Mouse (Mus musculus): Measurements from ENCODE around the gene Hpd. TPM values are rescaled to one million over a fixed set of nuclear protein-coding genes. Genes with fewer than 3 reads are reported as not detected.

Gene Hpd
- total and polyA plus RNA-seq, 3 experiments: 0.20 TPM; not detected in 2

- no peaks in the 10 kb centered on the region for H3K9me3 ChIP-seq (replicated peaks; ENCODE audit: low read length)
- in situ Hi-C loops (cut with MboI; ENCODE audit: low pct_ligation_motif_present, low pct_unique_long_range_greater_than_20kb, low sequenced_read_pairs) (no loop called here), dilution Hi-C loops (cut with MboI; ENCODE audit: extremely low pct_ligation_motif_present, extremely low pct_unique_long_range_greater_than_20kb, low sequenced_read_pairs) (no loop called here)
- H3K27ac ChIP-seq (ENCODE audit: insufficient read depth, low read depth): peak overlapping the region; percentile 99
- peaks cover 40% of the 10 kb centered on the region for H3K79me2 ChIP-seq (replicated peaks; ENCODE audit: control insufficient read depth, extremely low read depth, insufficient read depth, poor library complexity, severe bottlenecking)
- H3K4me2 ChIP-seq (ENCODE audit: insufficient read depth, low read depth, poor library complexity, severe bottlenecking): peak overlapping the region; percentile 92
- H3K27me3 ChIP-seq (replicated peaks): no peaks in the 10 kb centered on the region
- H3K9ac ChIP-seq (ENCODE audit: insufficient read depth, low read depth): peak overlapping the region; percentile 100
- DNase-seq (ENCODE audit: extremely low read depth): no peak
- TF ChIP-seq ZC3H11A (IDR thresholded peaks at IDR 0.05; ENCODE audit: low read depth, low read length) (no peak), NELFE (IDR thresholded peaks at IDR 0.05; ENCODE audit: low read depth, low read length) (0 out of 2 replicates have a peak, but pooled peaks have one; percentile 3), MAFK (IDR thresholded peaks at IDR 0.05; ENCODE audit: insufficient replicate concordance, low read length) (0 out of 2 replicates have a peak, but pooled peaks have one; percentile 1)
- peaks cover 10 to 51% of the 10 kb centered on the region in 2 experiments for H3K4me1 ChIP-seq (ENCODE audit: control insufficient read depth in 1 of 2, insufficient read depth in 2 of 2)
- H3K4me3 ChIP-seq (replicated peaks in 1 of 3; ENCODE audit: low read depth in 2 of 3, low read length in 2 of 3, poor library complexity in 1 of 3): peak overlapping the region; percentile 30 to 86 (median 76)
- H3K36me3 ChIP-seq (replicated peaks in 1 of 2; ENCODE audit: control insufficient read depth in 1 of 2, insufficient read depth in 1 of 2, low read length in 1 of 2): peaks cover 25 to 50% of the 10 kb centered on the region in 2 experiments
Measured at GRCm38 (mm10) chr5:123137910-123138229, 44.7 kb downstream of the Hpd start.

GRCm38 (mm10) chr5:123137044-123137909 lies 45.2 kb downstream of the Hpd start:
- H3K79me2 ChIP-seq (replicated peaks; ENCODE audit: control insufficient read depth, extremely low read depth, insufficient read depth, poor library complexity, severe bottlenecking): peaks cover 36% of the 10 kb centered on the region
- peak overlapping the region; percentile 100 for H3K9ac ChIP-seq (ENCODE audit: insufficient read depth, low read depth)
- in situ Hi-C loops (cut with MboI; ENCODE audit: low pct_ligation_motif_present, low pct_unique_long_range_greater_than_20kb, low sequenced_read_pairs): no loop called here
- peak; percentile 72 for DNase-seq (ENCODE audit: extremely low read depth)
- dilution Hi-C loops (cut with MboI; ENCODE audit: extremely low pct_ligation_motif_present, extremely low pct_unique_long_range_greater_than_20kb, low sequenced_read_pairs): no loop called here
- peak overlapping the region; percentile 99 for H3K27ac ChIP-seq (ENCODE audit: insufficient read depth, low read depth)
- TF ChIP-seq MAZ (IDR thresholded peaks at IDR 0.05; ENCODE audit: low read depth, low read length): no peak
- no peak for TF ChIP-seq USF1 (IDR thresholded peaks at IDR 0.05; ENCODE audit: low read depth, low read length)
- TF ChIP-seq GABPA (IDR thresholded peaks at IDR 0.05; ENCODE audit: insufficient replicate concordance, low read depth, low read length): no peak
- 0 out of 2 replicates have a peak, but pooled peaks have one; percentile 14 for TF ChIP-seq POLR2A (IDR thresholded peaks at IDR 0.05; ENCODE audit: low read depth, low read length)
- TF ChIP-seq SIN3A (IDR thresholded peaks at IDR 0.05; ENCODE audit: low read length): peak; percentile 78
- TF ChIP-seq MAFK (IDR thresholded peaks at IDR 0.05; ENCODE audit: insufficient replicate concordance, low read length): peak; percentile 25; the same call in 1 of the 2 replicates
- no peak for TF ChIP-seq ZKSCAN1 (IDR thresholded peaks at IDR 0.05; ENCODE audit: borderline replicate concordance, low read depth, low read length)
- 0 out of 2 replicates have a peak, but pooled peaks have one; percentile 19 for TF ChIP-seq NELFE (IDR thresholded peaks at IDR 0.05; ENCODE audit: low read depth, low read length)
- peak; percentile 70; the same call in 1 of the 2 replicates for TF ChIP-seq MXI1 (IDR thresholded peaks at IDR 0.05; ENCODE audit: low read depth, low read length)
- peak; percentile 83 for TF ChIP-seq CHD2 (IDR thresholded peaks at IDR 0.05; ENCODE audit: low read length)
- TF ChIP-seq ETS1 (conservative IDR thresholded peaks at IDR 0.05; ENCODE audit: low read depth, low read length): peak; percentile 35; the same call in 1 of the 2 replicates
- peak; percentile 70; the same call in 1 of the 2 replicates for TF ChIP-seq MEF2A (IDR thresholded peaks at IDR 0.05; ENCODE audit: borderline replicate concordance, low read depth, low read length)
- peak; percentile 33; the same call in 1 of the 2 replicates for TF ChIP-seq IRF4 (IDR thresholded peaks at IDR 0.05; ENCODE audit: low read depth, low read length)
- TF ChIP-seq MYC (IDR thresholded peaks at IDR 0.05; ENCODE audit: low read depth, low read length): 0 out of 2 replicates have a peak, but pooled peaks have one; percentile 13
- H3K9me3 ChIP-seq (replicated peaks; ENCODE audit: low read length): no peaks in the 10 kb centered on the region
- H3K4me2 ChIP-seq (ENCODE audit: insufficient read depth, low read depth, poor library complexity, severe bottlenecking): peak overlapping the region; percentile 92
- peaks cover 10 to 53% of the 10 kb centered on the region in 2 experiments for H3K4me1 ChIP-seq (ENCODE audit: control insufficient read depth in 1 of 2, insufficient read depth in 2 of 2)
- H3K27me3 ChIP-seq (replicated peaks): no peaks in the 10 kb centered on the region
- H3K36me3 ChIP-seq (replicated peaks in 1 of 2; ENCODE audit: control insufficient read depth in 1 of 2, insufficient read depth in 1 of 2, low read length in 1 of 2): peaks cover 25 to 51% of the 10 kb centered on the region in 2 experiments
- peak overlapping the region; percentile 30 to 86 (median 76) for H3K4me3 ChIP-seq (replicated peaks in 1 of 3; ENCODE audit: low read depth in 2 of 3, low read length in 2 of 3, poor library complexity in 1 of 3)

All from CH12.LX (cell line).